Mouse (Mus musculus): ENCODE data around the gene Rhoj. TPM values are rescaled to one million over a fixed set of nuclear protein-coding genes. Genes with fewer than 3 reads are reported as not detected.
"Not testable (repeated sequence)": the region's sequence is repeated elsewhere in the genome, so short reads cannot be mapped to it uniquely, and the experiment has no call there.

Rhoj gene
- polyA plus RNA-seq, 1 experiment: 17.5 TPM

GRCm38 (mm10) chr12:75429685-75430396 lies 121.7 kb downstream of the Rhoj start:
- no peaks in the 10 kb centered on the region for H3K4me1 ChIP-seq (ENCODE audit: control insufficient read depth, insufficient read depth, insufficient read length, low read length)
- no peak overlapping the region for H3K4me3 ChIP-seq (ENCODE audit: low read depth, low read length)
- no peaks in the 10 kb centered on the region for H3K27me3 ChIP-seq (ENCODE audit: control insufficient read depth, insufficient read depth, low read length)
- no peaks in the 10 kb centered on the region for H3K36me3 ChIP-seq (ENCODE audit: control insufficient read depth, insufficient read depth, low read length)
- no peak overlapping the region for H3K27ac ChIP-seq (ENCODE audit: insufficient read depth, low read depth, low read length)
- TF ChIP-seq CTCF (IDR thresholded peaks at IDR 0.05; ENCODE audit: extremely low read depth, insufficient read length, insufficient replicate concordance, low read depth, low read length): no peak
- no peak for TF ChIP-seq POLR2A (IDR thresholded peaks at IDR 0.05; ENCODE audit: low read depth, low read length)
- 23% methylated on average over 1 of the region's 1 CpGs for WGBS

GRCm38 (mm10) chr12:75432400-75432799 lies 124.3 kb downstream of the Rhoj start:
- not testable (repeated sequence) for H3K27me3 ChIP-seq (ENCODE audit: control insufficient read depth, insufficient read depth, low read length); H3K4me1 ChIP-seq (ENCODE audit: control insufficient read depth, insufficient read depth, insufficient read length, low read length); H3K27ac ChIP-seq (ENCODE audit: insufficient read depth, low read depth, low read length); H3K4me3 ChIP-seq (ENCODE audit: low read depth, low read length); H3K36me3 ChIP-seq (ENCODE audit: control insufficient read depth, insufficient read depth, low read length)
- WGBS: 76% methylated on average over 6 of the region's 6 CpGs

- TF ChIP-seq POLR2A (IDR thresholded peaks at IDR 0.05; ENCODE audit: low read depth, low read length): no peak
- TF ChIP-seq CTCF (IDR thresholded peaks at IDR 0.05; ENCODE audit: extremely low read depth, insufficient read length, insufficient replicate concordance, low read depth, low read length): no peak
- no peaks in the 10 kb centered on the region for H3K4me1 ChIP-seq (ENCODE audit: control insufficient read depth, insufficient read depth, insufficient read length, low read length)
- WGBS: 68% methylated on average over 7 of the region's 7 CpGs
- no peaks in the 10 kb centered on the region for H3K27me3 ChIP-seq (ENCODE audit: control insufficient read depth, insufficient read depth, low read length)
- H3K4me3 ChIP-seq (ENCODE audit: low read depth, low read length): no peak overlapping the region
- H3K27ac ChIP-seq (ENCODE audit: insufficient read depth, low read depth, low read length): no peak overlapping the region
- H3K36me3 ChIP-seq (ENCODE audit: control insufficient read depth, insufficient read depth, low read length): peaks cover 6% of the 10 kb centered on the region
Observed at GRCm38 (mm10) chr12:75446245-75446644, 138.1 kb downstream of the Rhoj start.

- H3K4me1 ChIP-seq (ENCODE audit: control insufficient read depth, insufficient read depth, insufficient read length, low read length): no peaks in the 10 kb centered on the region
- TF ChIP-seq CTCF (IDR thresholded peaks at IDR 0.05; ENCODE audit: extremely low read depth, insufficient read length, insufficient replicate concordance, low read depth, low read length) (no peak), POLR2A (IDR thresholded peaks at IDR 0.05; ENCODE audit: low read depth, low read length) (no peak)
- peaks cover 24% of the 10 kb centered on the region for H3K36me3 ChIP-seq (ENCODE audit: control insufficient read depth, insufficient read depth, low read length)
- H3K27ac ChIP-seq (ENCODE audit: insufficient read depth, low read depth, low read length): no peak overlapping the region
- 59% methylated on average over 5 of the region's 5 CpGs for WGBS
- no peaks in the 10 kb centered on the region for H3K27me3 ChIP-seq (ENCODE audit: control insufficient read depth, insufficient read depth, low read length)
- no peak overlapping the region for H3K4me3 ChIP-seq (ENCODE audit: low read depth, low read length)
Observed at GRCm38 (mm10) chr12:75448921-75449320, 140.8 kb downstream of the Rhoj start.

GRCm38 (mm10) chr12:75449475-75449966 lies 141.4 kb downstream of the Rhoj start:
- H3K4me1 ChIP-seq (ENCODE audit: control insufficient read depth, insufficient read depth, insufficient read length, low read length): no peaks in the 10 kb centered on the region
- peaks cover 24% of the 10 kb centered on the region for H3K36me3 ChIP-seq (ENCODE audit: control insufficient read depth, insufficient read depth, low read length)
- TF ChIP-seq CTCF (IDR thresholded peaks at IDR 0.05; ENCODE audit: extremely low read depth, insufficient read length, insufficient replicate concordance, low read depth, low read length) (no peak), POLR2A (IDR thresholded peaks at IDR 0.05; ENCODE audit: low read depth, low read length) (no peak)
- H3K27me3 ChIP-seq (ENCODE audit: control insufficient read depth, insufficient read depth, low read length): no peaks in the 10 kb centered on the region
- no peak overlapping the region for H3K4me3 ChIP-seq (ENCODE audit: low read depth, low read length)
- WGBS: 67% methylated on average over 6 of the region's 6 CpGs
- H3K27ac ChIP-seq (ENCODE audit: insufficient read depth, low read depth, low read length): no peak overlapping the region

- WGBS: 59% methylated on average over 14 of the region's 14 CpGs
- H3K27me3 ChIP-seq (ENCODE audit: control insufficient read depth, insufficient read depth, low read length): no peaks in the 10 kb centered on the region
- no peaks in the 10 kb centered on the region for H3K4me1 ChIP-seq (ENCODE audit: control insufficient read depth, insufficient read depth, insufficient read length, low read length)
- no peak overlapping the region for H3K4me3 ChIP-seq (ENCODE audit: low read depth, low read length)
- no peak overlapping the region for H3K27ac ChIP-seq (ENCODE audit: insufficient read depth, low read depth, low read length)
- TF ChIP-seq CTCF (IDR thresholded peaks at IDR 0.05; ENCODE audit: extremely low read depth, insufficient read length, insufficient replicate concordance, low read depth, low read length) (no peak), POLR2A (IDR thresholded peaks at IDR 0.05; ENCODE audit: low read depth, low read length) (no peak)
- H3K36me3 ChIP-seq (ENCODE audit: control insufficient read depth, insufficient read depth, low read length): peaks cover 25% of the 10 kb centered on the region
Observed at GRCm38 (mm10) chr12:75450011-75450410, 141.9 kb downstream of the Rhoj start.

- WGBS: 88% methylated on average over 8 of the region's 8 CpGs
- H3K27me3 ChIP-seq (ENCODE audit: control insufficient read depth, insufficient read depth, low read length): no peaks in the 10 kb centered on the region
- H3K27ac ChIP-seq (ENCODE audit: insufficient read depth, low read depth, low read length): no peak overlapping the region
- H3K4me1 ChIP-seq (ENCODE audit: control insufficient read depth, insufficient read depth, insufficient read length, low read length): no peaks in the 10 kb centered on the region
- H3K36me3 ChIP-seq (ENCODE audit: control insufficient read depth, insufficient read depth, low read length): peaks cover 25% of the 10 kb centered on the region
- no peak overlapping the region for H3K4me3 ChIP-seq (ENCODE audit: low read depth, low read length)
- TF ChIP-seq CTCF (IDR thresholded peaks at IDR 0.05; ENCODE audit: extremely low read depth, insufficient read length, insufficient replicate concordance, low read depth, low read length) (no peak), POLR2A (IDR thresholded peaks at IDR 0.05; ENCODE audit: low read depth, low read length) (no peak)
Observed at GRCm38 (mm10) chr12:75450592-75450991, 142.5 kb downstream of the Rhoj start.

Other genes with a start within 250 kb of the Rhoj start
- not detected in 2 replicates for gene Kcnh5, start 131.0 kb upstream of the Rhoj start, polyA plus RNA-seq (2012; rRNA removed)
- not detected in 2 replicates for gene Gphb5, start 108.5 kb downstream of the Rhoj start, polyA plus RNA-seq (2012; rRNA removed)